Mouse (Mus musculus) forebrain, postnatal 0 days (tissue): ENCODE measurements around the gene Cux1. TPM values are rescaled to one million over a fixed set of nuclear protein-coding genes. Genes with fewer than 3 reads are reported as not detected.

Experiments used
- ATAC-seq: fragments of 200-750 bp; cut with Nextera tagmentation; 2 replicates; pipeline ENCODE4 v1.8.0; 2017; ENCODE audit warnings: mild to moderate bottlenecking, moderate library complexity
- DNase-seq: peaks from one replicate; pipeline ENCODE4 v3.0.0-alpha.2; 2015
- H3K27ac ChIP-seq: fragments of 300-500 bp; sonication (generic); 2 replicates; pipeline ENCODE4 v1.5.1; 2014; ENCODE audit warnings: low read depth, mild to moderate bottlenecking, antibody characterized with exemption, low read length, moderate library complexity, mixed read lengths
- H3K27me3 ChIP-seq: fragments of 300-500 bp; sonication (generic); 2 replicates; pipeline ENCODE4 v1.6.1; 2014; ENCODE audit warnings: mild to moderate bottlenecking, low read length, mixed read lengths; ENCODE audit not compliant: insufficient read depth
- H3K36me3 ChIP-seq: fragments of 300-500 bp; sonication (generic); 2 replicates; pipeline ENCODE4 v1.6.1; 2014; ENCODE audit warnings: mild to moderate bottlenecking, moderate library complexity; ENCODE audit not compliant: insufficient read depth
- H3K4me1 ChIP-seq: fragments of 300-500 bp; sonication (generic); 2 replicates; pipeline ENCODE4 v1.6.1; 2014; ENCODE audit warnings: antibody characterized with exemption; ENCODE audit not compliant: insufficient read depth
- H3K4me2 ChIP-seq: fragments of 300-500 bp; sonication (generic); 2 replicates; pipeline ENCODE4 v1.6.1; 2014; ENCODE audit warnings: low read depth, mild to moderate bottlenecking, moderate library complexity
- H3K4me3 ChIP-seq: fragments of 300-500 bp; sonication (generic); 2 replicates; pipeline ENCODE4 v1.5.1; 2014; ENCODE audit warnings: low read depth, low read length, mixed read lengths
- H3K9ac ChIP-seq: fragments of 300-500 bp; sonication (generic); 2 replicates; pipeline ENCODE4 v1.6.1; 2014; ENCODE audit warnings: mild to moderate bottlenecking
- H3K9me3 ChIP-seq: fragments of 300-500 bp; sonication (generic); 2 replicates; pipeline ENCODE4 v1.6.1; 2016; ENCODE audit warnings: low read length
- CTCF ChIP-seq: sonication (generic); IDR thresholded peaks from 2 replicates; pipeline ENCODE4 v1.5.1; 2016; ENCODE audit warnings: antibody characterized with exemption, control low read depth, low read depth
- WGBS: fragments of 180-500 bp; shearing (Covaris S2); extraction: QIAGEN DNeasy Blood & Tissue Kit; methylation state at CpG from one replicate; pipeline ENCODE4 v1.1.7; 2014; 5-methylcytosine and 5-hydroxymethylcytosine counted together
- polyA plus RNA-seq: library from polyadenylated mRNA; unstranded; fragments of >200 nt; fragmentation: Nextera tagmentation; extraction: Ambion mirVana; gene quantifications from 2 replicates; pipeline ENCODE4 v1.2.1, GENCODE M21; 2015
- total RNA-seq: library from RNA; depleted of rRNA; stranded (reverse); fragments of >200 nt; gene quantifications from 2 replicates; pipeline ENCODE4 v1.2.3, GENCODE M21; 2014

Gene Cux1
- total and polyA plus RNA-seq, 2 experiments from 2014 or later: 86.0 to 141 TPM

- DNase-seq: no peak
- WGBS: 48% methylated on average over 7 of the region's 7 CpGs
- ATAC-seq: no peak
- Histone ChIP-seq H3K36me3 (peaks cover 7% of the 10 kb centered on the region; the same call in 1 of the 2 replicates), H3K27me3 (no peaks in the 10 kb centered on the region), H3K4me1 (no peaks in the 10 kb centered on the region), H3K9me3 (no peaks in the 10 kb centered on the region), H3K4me2 (no peak overlapping the region), H3K9ac (no peak overlapping the region), H3K4me3 (no peak overlapping the region), H3K27ac (no peak overlapping the region)
- TF ChIP-seq CTCF: peak; percentile 50
Observed at GRCm38 (mm10) chr5:136251004-136251403, 316.3 kb downstream of the Cux1 start.

DNA sequence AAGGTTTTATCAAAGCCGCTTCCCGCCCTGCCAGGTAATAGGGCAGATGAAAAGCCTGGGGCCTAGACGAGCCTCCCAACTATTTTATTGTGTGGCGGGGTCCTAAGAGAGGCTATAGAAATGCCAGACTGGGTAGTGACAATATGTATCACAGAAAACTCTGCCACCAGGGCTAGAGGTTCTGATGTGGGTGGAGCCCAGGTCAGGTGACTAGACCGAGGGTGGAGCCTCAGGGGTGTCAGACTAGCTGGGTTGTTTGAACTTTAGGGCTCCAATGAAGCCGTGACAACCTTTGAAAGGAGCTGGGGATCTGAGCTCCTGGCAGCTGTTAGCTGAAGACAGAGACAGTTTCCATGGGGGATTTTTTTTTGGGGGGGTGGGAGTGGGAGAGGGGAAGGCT lies 318.8 kb downstream of the Cux1 start:
- 61% methylated on average over 6 of the region's 6 CpGs for WGBS
- Histone ChIP-seq H3K36me3 (peaks cover 7% of the 10 kb centered on the region; the same call in 1 of the 2 replicates), H3K27ac (no peak overlapping the region), H3K4me1 (0 out of 2 replicates have a peak, but pooled peaks cover 4% of the 10 kb centered on the region), H3K9me3 (no peaks in the 10 kb centered on the region), H3K4me3 (no peak overlapping the region), H3K9ac (no peak overlapping the region), H3K27me3 (no peaks in the 10 kb centered on the region), H3K4me2 (no peak overlapping the region)
- TF ChIP-seq CTCF: no peak
- no peak for ATAC-seq
- no peak for DNase-seq

DNA sequence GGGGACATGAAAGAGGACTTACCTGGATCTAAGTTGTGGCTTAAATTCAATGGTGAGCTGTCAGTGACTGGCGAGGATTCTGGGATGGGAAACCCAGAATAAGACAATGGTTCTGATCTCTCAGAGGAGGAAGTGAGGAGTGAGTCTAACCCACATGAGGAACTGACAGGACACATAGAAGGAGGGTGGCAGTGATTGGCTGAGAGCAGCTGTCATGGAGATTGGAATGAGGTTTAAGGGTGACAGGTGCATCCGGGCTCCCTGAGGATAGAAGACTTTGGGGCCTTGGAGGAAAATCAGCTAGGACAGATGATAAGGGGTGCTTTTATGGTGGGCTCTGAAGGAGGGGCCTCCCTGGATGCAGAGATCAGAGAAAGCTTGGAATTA lies 320.8 kb downstream of the Cux1 start, which contains the start of gene Sh2b2:
Gene Sh2b2 (minus strand): TSS at position 105 of the 387 bp plus-strand sequence.
- ATAC-seq: no peak
- peaks cover 12% of the 10 kb centered on the region; the same call in 1 of the 2 replicates for H3K4me1 ChIP-seq
- no peak for DNase-seq
- peak within 1 kb of the TSS; percentile 90 for H3K4me3 ChIP-seq
- peak within 1 kb of the TSS; percentile 84; the same call in 1 of the 2 replicates for H3K27ac ChIP-seq
- no peak for TF ChIP-seq CTCF
- peaks cover 7% of the 10 kb centered on the region; the same call in 1 of the 2 replicates for H3K36me3 ChIP-seq
- peak within 1 kb of the TSS; percentile 95 for H3K9ac ChIP-seq
- WGBS: 84% methylated on average over 2 of the region's 2 CpGs
- peak within 1 kb of the TSS; percentile 87 for H3K4me2 ChIP-seq
- no peaks in the 10 kb centered on the region for H3K27me3 ChIP-seq
- H3K9me3 ChIP-seq: no peaks in the 10 kb centered on the region

DNA sequence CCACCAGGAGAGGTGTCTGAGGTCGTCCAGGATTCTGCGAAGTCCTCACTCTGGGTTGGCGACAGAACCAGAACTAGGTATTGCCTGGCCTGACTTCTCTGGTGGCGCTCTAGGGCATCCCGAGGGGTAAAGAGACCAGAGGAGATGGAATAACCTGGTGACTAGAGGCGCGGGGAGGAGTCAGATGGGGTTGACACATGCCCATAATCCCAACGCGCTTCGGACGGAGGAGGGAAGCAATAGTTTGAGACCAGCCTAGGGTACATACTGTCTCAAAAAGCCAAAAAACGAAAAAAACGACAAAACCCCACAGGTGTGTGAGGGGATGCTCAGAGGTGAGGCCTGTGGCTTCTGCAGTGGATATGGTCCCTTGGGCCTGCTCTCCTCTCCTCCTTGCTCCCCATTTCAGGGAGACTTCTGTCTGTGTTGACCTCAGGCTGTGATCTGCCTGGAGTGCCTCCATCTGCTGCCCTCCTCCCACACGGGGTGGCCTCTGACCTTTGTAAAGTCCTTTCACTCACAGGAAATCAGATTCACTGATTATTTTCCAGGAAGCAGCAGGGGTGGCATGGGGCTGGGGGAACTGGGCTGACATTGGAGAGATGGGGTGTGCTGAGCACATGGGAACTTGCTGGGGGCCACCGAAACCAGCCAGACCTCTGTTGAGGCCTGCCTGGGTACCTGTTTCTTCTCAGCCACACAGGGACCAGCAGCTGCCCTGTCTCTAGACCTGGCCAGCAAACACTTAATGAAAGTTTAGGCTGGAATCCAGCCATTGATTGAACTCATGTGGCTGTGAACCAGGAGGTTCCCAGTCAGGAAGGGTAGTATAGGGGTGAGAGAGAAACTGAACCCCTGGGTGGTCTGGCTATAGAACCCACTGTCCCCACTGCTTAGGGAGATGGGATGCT lies 321.5 kb downstream of the Cux1 start:
- ATAC-seq (peak; percentile 9), DNase-seq (no peak)
- Histone ChIP-seq H3K9me3 (no peaks in the 10 kb centered on the region), H3K36me3 (peaks cover 7% of the 10 kb centered on the region; the same call in 1 of the 2 replicates), H3K4me1 (peaks cover 12% of the 10 kb centered on the region; the same call in 1 of the 2 replicates), H3K4me3 (peak overlapping the region; percentile 90), H3K4me2 (peak overlapping the region; percentile 87), H3K27me3 (no peaks in the 10 kb centered on the region), H3K9ac (peak overlapping the region; percentile 95), H3K27ac (peak overlapping the region; percentile 84; the same call in 1 of the 2 replicates)
- 14% methylated on average over 15 of the region's 15 CpGs for WGBS
- peak; percentile 29; the same call in 1 of the 2 replicates for TF ChIP-seq CTCF

- Histone ChIP-seq H3K9me3 (no peaks in the 10 kb centered on the region), H3K4me3 (peak overlapping the region; percentile 90), H3K4me2 (peak overlapping the region; percentile 87), H3K27me3 (no peaks in the 10 kb centered on the region), H3K36me3 (peaks cover 3% of the 10 kb centered on the region; the same call in 1 of the 2 replicates), H3K4me1 (peaks cover 12% of the 10 kb centered on the region; the same call in 1 of the 2 replicates), H3K9ac (peak overlapping the region; percentile 95), H3K27ac (peak overlapping the region; percentile 84)
- no peak; the same call in 1 of the 2 replicates for TF ChIP-seq CTCF
- under 1% methylated on average over 52 of the region's 57 CpGs for WGBS
- peak; percentile 92 for ATAC-seq
- DNase-seq: peak; percentile 93
Observed at GRCm38 (mm10) chr5:136244762-136245540, 322.3 kb downstream of the Cux1 start.

DNA sequence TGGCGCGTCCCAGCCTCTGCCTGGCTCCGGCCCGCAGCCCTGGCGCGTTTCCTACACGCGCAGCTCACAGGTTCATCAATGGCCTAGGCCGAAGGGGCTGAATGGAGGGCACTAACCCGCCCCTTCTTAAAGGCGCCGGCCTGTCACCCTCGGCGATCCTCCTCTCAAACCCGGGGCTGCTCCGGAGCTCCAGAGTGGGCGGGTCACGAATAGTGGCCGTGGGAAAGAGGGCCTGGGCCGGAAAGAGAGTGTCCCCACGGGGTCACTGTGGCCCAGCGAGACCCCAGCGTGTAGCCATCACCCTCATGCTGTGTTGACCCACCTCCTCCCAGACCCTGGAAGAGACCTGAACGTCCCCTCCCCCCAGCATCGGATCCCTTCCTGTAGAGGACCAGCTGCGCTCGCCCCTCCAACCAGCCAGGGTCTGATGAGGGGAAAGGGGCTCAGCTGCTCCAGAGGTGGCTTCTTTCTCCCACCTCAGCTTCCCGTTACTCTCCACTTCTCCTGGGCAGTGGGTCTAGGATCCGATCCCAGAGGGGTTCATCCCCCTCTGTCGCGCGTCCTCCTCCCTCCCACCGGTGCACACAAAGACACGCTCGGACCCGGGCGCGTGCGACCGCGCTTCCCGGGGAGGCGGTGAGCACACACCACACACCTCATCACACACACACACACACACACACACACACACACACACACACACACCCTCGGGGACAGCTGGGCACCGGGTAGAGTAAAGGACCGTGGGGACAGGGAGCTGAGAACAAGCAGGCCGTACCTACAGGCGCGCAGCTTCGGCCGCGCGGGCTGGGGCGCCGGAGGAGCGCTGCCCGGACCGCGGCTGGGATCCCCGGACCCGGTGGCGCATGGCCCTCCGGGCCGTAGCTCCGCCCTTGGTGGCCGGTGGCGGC lies 323.2 kb downstream of the Cux1 start:
- H3K4me1 ChIP-seq: peaks cover 12% of the 10 kb centered on the region; the same call in 1 of the 2 replicates
- peak; percentile 60 for DNase-seq
- TF ChIP-seq CTCF: no peak
- H3K4me2 ChIP-seq: peak overlapping the region; percentile 87
- 3% methylated on average over 67 of the region's 67 CpGs for WGBS
- H3K9me3 ChIP-seq: no peaks in the 10 kb centered on the region
- H3K4me3 ChIP-seq: peak overlapping the region; percentile 90
- no peaks in the 10 kb centered on the region for H3K27me3 ChIP-seq
- H3K27ac ChIP-seq: peak overlapping the region; percentile 84
- ATAC-seq: peak; percentile 50
- H3K36me3 ChIP-seq: peaks cover 3% of the 10 kb centered on the region; the same call in 1 of the 2 replicates
- peak overlapping the region; percentile 95 for H3K9ac ChIP-seq
